Mouse (Mus musculus) embryonic stem cell, embryonic (primary cell): ENCODE results near the gene Gucy2d.

Source experiments
- CTCF ChIA-PET, 4 experiments: fragments of 300-600 bp in 2 of 4; fragments of 350-600 bp in 2 of 4; sonication (Branson Sonifier 250); formaldehyde crosslinking; loops; one replicate each; lab custom pipeline; 2022; ENCODE audit warnings: inconsistent platforms in 2 of 4; lab: Charles Lee
- POLR2A ChIA-PET, 4 experiments: fragments of 300-600 bp in 2 of 4; fragments of 350-600 bp in 2 of 4; sonication (Branson Sonifier 250); formaldehyde crosslinking; loops; one replicate each; lab custom pipeline; 2022; ENCODE audit warnings: antibody characterized with exemption in 4 of 4, inconsistent platforms in 1 of 4; lab: Charles Lee

The Gucy2d gene

GRCm38 (mm10) chr7:98439956-98440466, at the start of gene Gucy2d:
TSS of gene Gucy2d (plus strand) at chr7:98440416.
- ChIA-PET POLR2A (interaction anchor here in 1 of 4 experiments (1.8 to 1.9 kb wide), 2 partner anchors 17 to 63 kb away, joined by 5 to 7 read pairs; no protein-coding TSS in a partner anchor), CTCF (interaction anchor here in 1 of 4 experiments (0.9 to 1.5 kb wide), 3 partner anchors 27 to 99 kb away, joined by 3 to 4 read pairs (median 3); no protein-coding TSS in a partner anchor)

GRCm38 (mm10) chr7:98390486-98390885, 49.7 kb upstream of the Gucy2d start:
- CTCF ChIA-PET: interaction anchor here in 3 of 4 experiments (0.6 to 1.7 kb wide), 4 partner anchors 9 to 264 kb away, joined by 3 to 4 read pairs (median 4); no protein-coding TSS in a partner anchor

DNA sequence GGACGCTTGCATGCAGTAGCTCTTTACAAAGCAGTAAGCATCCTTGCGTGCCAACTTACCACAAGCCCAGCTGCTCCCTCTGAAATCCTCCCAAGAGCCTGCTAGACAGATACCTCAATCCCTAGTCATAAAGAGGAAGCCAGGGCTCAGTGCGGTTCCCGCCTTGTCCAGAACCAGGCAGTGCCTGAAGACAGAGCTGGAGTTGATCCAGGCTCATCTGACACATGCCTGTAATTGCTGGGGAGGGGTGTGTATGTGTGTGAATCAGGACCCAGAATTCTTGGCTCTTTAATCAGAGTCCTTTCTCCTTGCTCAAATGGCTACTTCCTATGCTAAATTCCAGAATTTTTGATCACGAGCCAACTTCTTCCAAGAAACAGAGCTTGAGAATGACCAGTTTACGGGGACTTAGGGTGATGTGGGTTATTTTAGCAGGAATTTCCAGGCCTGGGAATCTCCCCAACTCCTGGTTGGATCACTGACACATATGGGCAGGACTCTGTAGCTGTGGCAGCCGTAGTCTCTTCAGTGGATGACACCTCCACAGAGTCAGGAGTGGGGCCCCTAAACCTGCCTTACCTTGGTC, 48.8 kb upstream of the Gucy2d start:
- ChIA-PET CTCF (interaction anchor here in 1 of 4 experiments (0.6 kb wide), 1 partner anchor 40 kb away, joined by 4 read pairs; no protein-coding TSS in a partner anchor), POLR2A (interaction anchor here in 2 of 4 experiments (0.5 to 1.2 kb wide), 5 partner anchors 13 to 253 kb away, joined by 3 to 5 read pairs (median 4); partner anchors contain the start of gene Tsku (in 2 of the 2))

More at GRCm38 (mm10) chr7:98390486-98390885, 49.7 kb upstream of the Gucy2d start:
- POLR2A ChIA-PET: interaction anchor here in 2 of 4 experiments (0.5 to 1.6 kb wide), 8 partner anchors 11 to 608 kb away, joined by 3 to 4 read pairs (median 3); partner anchors contain the start of gene Tsku (in 1 of the 2)

DNA sequence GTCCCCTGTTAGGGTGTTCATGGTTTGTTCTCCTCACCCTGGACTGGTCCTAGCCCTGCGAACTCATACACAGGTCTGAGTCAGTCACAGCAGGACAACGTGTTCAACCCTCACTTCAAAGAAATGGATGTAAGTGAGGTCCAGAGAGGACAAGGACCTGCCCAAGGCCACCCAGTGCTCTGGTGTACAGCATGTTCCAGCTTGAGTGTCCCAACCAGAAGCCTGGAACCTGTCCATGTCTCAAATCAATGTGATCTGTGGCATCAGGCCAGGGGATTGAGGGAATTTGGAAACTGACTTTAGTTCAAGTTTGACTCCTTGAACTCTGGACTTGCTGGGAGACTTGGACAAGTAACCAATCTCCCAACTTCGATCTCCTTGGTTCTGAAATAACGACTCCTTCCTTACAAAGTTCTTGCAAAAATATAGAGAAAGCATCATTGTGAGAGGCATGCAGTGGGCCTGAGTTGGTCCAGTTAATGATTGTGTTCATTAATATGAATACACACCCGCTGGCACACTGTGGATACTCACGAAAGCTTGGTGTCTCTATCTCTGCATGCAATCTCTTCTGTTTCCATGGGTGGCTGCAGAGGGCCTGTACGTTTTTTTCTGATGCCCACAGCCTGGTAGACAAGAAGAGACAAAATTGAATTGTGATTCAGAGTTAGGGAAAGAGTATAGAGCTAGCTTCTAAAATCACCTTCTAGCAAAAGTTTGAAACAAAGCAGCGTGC, 47.6 kb upstream of the Gucy2d start:
- ChIA-PET POLR2A (interaction anchor here in 2 of 4 experiments (0.6 to 1.4 kb wide), 2 partner anchors 8 to 31 kb away, joined by 4 read pairs; partner anchors contain the start of gene Tsku (in 1 of the 2)), CTCF (interaction anchor here in 3 of 4 experiments (0.6 to 1.2 kb wide), 3 partner anchors 31 to 58 kb away, joined by 3 to 4 read pairs (median 3); no protein-coding TSS in a partner anchor)

GRCm38 (mm10) chr7:98402582-98403574, 37.3 kb upstream of the Gucy2d start:
- ChIA-PET CTCF (interaction anchor here in 1 of 4 experiments (1.4 kb wide), 1 partner anchor 55 kb away, joined by 5 read pairs; no protein-coding TSS in a partner anchor), POLR2A (interaction anchor here in 1 of 4 experiments (1.3 kb wide), 2 partner anchors 13 to 42 kb away, joined by 4 to 5 read pairs; partner anchors contain the start of gene Tsku)

GRCm38 (mm10) chr7:98403996-98404395, 36.2 kb upstream of the Gucy2d start:
- ChIA-PET CTCF (interaction anchor here in 2 of 4 experiments (1.9 to 2.1 kb wide), 2 partner anchors 56 kb away, joined by 5 to 6 read pairs; no protein-coding TSS in a partner anchor), POLR2A (interaction anchor here in 2 of 4 experiments (1.1 to 1.3 kb wide), 2 partner anchors 43 to 56 kb away, joined by 3 to 5 read pairs; partner anchors contain the start of gene Tsku (in 1 of the 2))

DNA sequence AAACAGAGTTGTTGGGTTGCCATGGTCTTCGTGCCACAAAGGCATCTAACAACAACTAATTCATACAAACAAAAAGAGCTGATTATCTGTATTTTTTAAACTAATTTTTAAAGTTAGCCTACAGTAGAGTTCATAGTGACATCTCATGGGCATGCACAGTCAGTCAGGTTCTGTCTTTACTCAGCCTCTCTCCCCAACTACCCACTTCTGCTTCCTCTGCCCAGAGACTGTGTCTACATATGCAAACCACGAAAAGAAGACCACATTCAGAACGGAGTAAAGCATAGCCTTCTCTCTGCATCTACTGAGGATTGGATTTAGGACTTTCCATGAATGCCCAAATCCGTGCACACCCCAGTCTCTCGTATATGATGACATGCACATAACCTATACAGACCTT, 32.6 kb upstream of the Gucy2d start:
- CTCF ChIA-PET: no interaction called here
- POLR2A ChIA-PET: no interaction called here

DNA sequence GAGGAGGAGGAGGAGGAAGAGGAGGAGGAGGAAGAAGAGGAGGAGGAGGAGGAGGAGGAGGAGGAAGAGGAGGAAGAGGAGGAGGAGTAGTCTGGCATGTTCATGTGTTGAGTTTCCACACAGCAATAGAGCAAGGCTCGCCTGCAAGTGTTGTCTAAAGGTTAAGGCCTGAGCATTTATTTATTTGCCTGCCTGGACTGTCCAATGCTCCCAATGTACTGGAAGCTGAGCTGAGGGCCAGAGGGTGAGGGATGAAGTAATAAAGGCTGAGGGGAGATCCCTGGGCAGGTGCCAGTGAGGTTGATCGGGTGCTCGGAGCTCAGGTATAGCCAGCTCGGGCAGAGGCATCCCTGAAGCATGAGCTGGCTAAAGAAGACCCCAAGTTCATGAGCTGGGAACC, 27.1 kb upstream of the Gucy2d start:
- ChIA-PET CTCF (interaction anchor here in 3 of 4 experiments (1.1 to 1.8 kb wide), 3 partner anchors 24 to 65 kb away, joined by 3 to 4 read pairs (median 3); partner anchors contain the start of gene Gucy2d (in 1 of the 3)), POLR2A (interaction anchor here in 2 of 4 experiments (1.1 to 1.7 kb wide), 3 partner anchors 10 to 52 kb away, joined by 3 to 4 read pairs (median 4); partner anchors contain the start of gene Tsku (in 1 of the 2))

DNA sequence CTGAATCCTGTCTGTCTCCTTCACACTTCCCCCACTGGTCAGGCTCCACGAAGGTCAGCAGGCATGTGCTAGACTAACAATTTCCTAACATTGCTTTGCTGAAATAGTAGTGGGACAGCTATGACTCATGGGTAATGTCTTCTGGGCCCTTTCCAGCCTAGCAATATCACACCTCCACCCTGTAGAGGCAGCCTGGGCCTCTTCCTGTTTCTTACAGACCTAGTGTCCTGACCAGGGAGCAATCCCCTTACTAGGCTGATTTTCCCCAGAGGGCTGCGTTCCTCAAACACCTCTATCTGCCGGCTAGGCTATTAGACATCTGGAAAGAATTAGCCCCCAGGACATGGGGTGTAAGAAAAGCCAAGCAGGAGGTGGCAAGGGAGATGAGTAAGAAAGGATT, 24.7 kb upstream of the Gucy2d start:
- ChIA-PET CTCF (no interaction called here), POLR2A (no interaction called here)

DNA sequence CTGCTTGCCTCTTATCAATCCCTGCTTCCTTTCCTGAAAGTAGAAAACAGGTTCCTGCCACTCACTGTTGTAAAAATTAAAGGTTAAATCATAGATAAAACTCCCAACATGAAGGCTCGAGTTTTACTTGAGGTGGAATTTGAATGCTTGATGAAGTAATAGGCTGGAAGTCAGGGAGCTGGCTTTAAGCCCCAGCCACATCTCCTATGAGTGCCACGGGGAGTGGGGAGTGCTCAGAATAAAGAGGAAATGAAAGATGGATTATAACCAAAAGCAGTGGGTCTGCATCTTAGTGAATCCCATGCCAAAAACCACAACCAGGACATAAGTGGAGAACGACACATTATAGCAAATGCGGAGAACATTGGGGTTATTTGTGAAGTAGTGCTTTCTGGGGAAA, 24.2 kb upstream of the Gucy2d start:
- ChIA-PET POLR2A (interaction anchor here in 1 of 4 experiments (0.5 kb wide), 1 partner anchor 573 kb away, joined by 4 read pairs; no protein-coding TSS in a partner anchor), CTCF (no interaction called here)

GRCm38 (mm10) chr7:98418031-98418805, 22.0 kb upstream of the Gucy2d start:
- CTCF ChIA-PET: no interaction called here
- POLR2A ChIA-PET: interaction anchor here in 1 of 4 experiments (0.6 kb wide), 1 partner anchor 9 kb away, joined by 4 read pairs; no protein-coding TSS in a partner anchor

- CTCF ChIA-PET: interaction anchor here in 2 of 4 experiments (0.6 kb wide), 3 partner anchors 126 to 188 kb away, joined by 3 to 6 read pairs (median 5); no protein-coding TSS in a partner anchor
- POLR2A ChIA-PET: interaction anchor here in 1 of 4 experiments (0.6 kb wide), 2 partner anchors 47 to 61 kb away, joined by 4 read pairs; no protein-coding TSS in a partner anchor
Measured at GRCm38 (mm10) chr7:98419366-98419765, 20.9 kb upstream of the Gucy2d start.

DNA sequence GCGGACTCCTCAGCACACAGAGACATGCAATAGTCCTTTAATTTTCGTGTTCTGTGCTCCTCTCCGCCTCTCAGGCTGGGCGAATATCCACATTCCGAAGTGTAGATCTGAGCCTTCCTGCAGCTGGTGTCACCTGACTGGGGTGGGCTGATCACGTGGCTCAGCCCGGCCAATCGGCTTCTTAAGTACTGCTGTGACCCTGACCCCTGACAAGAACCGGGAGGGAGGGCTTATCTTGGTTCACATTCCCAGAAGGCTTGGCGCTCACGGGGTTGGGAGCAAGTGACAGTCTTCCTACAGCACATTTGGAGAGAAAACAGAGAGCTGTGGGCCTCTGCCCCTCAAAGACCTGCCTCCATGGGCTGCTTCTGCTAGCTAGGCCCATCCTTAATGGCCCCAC, 16.7 kb upstream of the Gucy2d start:
- CTCF ChIA-PET: interaction anchor here (0.6 to 3.2 kb wide), 12 partner anchors 14 to 845 kb away, joined by 3 to 16 read pairs (median 4); partner anchors contain the start of gene Tsku (in 1 of the 4)
- POLR2A ChIA-PET: interaction anchor here in 3 of 4 experiments (0.6 to 3.1 kb wide), 29 partner anchors 10 to 265 kb away, joined by 3 to 24 read pairs (median 5); partner anchors contain the start of genes Tsku (in 3 of the 3) and Emsy (in 2 of the 3)

- CTCF ChIA-PET: interaction anchor here (0.6 to 3.2 kb wide), 6 partner anchors 13 to 134 kb away, joined by 6 to 16 read pairs (median 11); no protein-coding TSS in a partner anchor
- POLR2A ChIA-PET: interaction anchor here in 3 of 4 experiments (1.0 to 3.1 kb wide), 15 partner anchors 12 to 232 kb away, joined by 3 to 24 read pairs (median 7); partner anchors contain the start of genes Emsy (in 1 of the 3) and Tsku (in 1 of the 3)
Measured at GRCm38 (mm10) chr7:98424396-98424795, 15.8 kb upstream of the Gucy2d start.

- ChIA-PET CTCF (no interaction called here), POLR2A (no interaction called here)
Measured at GRCm38 (mm10) chr7:98425551-98425950, 14.7 kb upstream of the Gucy2d start.

- ChIA-PET CTCF (interaction anchor here in 1 of 4 experiments (1.9 kb wide), 1 partner anchor 11 kb away, joined by 4 read pairs; no protein-coding TSS in a partner anchor), POLR2A (no interaction called here)
Measured at GRCm38 (mm10) chr7:98426641-98427040, 13.6 kb upstream of the Gucy2d start.
